Mouse (Mus musculus) splenic B cell, adult 2 months (primary cell): ENCODE results near the gene Syn3.

Source experiments
- DNase-seq: peaks from one replicate; pipeline ENCODE4 v3.0.0-alpha.2; 2011; ENCODE audit warnings: low read depth, low spot score
- H3K27me3 ChIP-seq: 2 replicates; pipeline ENCODE4 v1.6.1; 2012; ENCODE audit warnings: mild to moderate bottlenecking, low read length, moderate library complexity, mixed read lengths; ENCODE audit not compliant: control insufficient read depth, poor library complexity, insufficient read depth, severe bottlenecking
- H3K36me3 ChIP-seq: 2 replicates; pipeline ENCODE4 v1.6.1; 2012; ENCODE audit warnings: mild to moderate bottlenecking, low read length, moderate library complexity, mixed read lengths; ENCODE audit not compliant: control insufficient read depth, poor library complexity, insufficient read depth, severe bottlenecking

Syn3 gene

GRCm38 (mm10) chr10:86270254-86270653 lies 228.4 kb downstream of the Syn3 start:
- Histone ChIP-seq H3K27me3 (no peaks in the 10 kb centered on the region), H3K36me3 (no peaks in the 10 kb centered on the region)
- DNase-seq: no peak

GRCm38 (mm10) chr10:86264618-86265017 lies 234.1 kb downstream of the Syn3 start:
- Histone ChIP-seq H3K36me3 (no peaks in the 10 kb centered on the region), H3K27me3 (no peaks in the 10 kb centered on the region)
- DNase-seq: no peak

- no peak for DNase-seq
- Histone ChIP-seq H3K36me3 (no peaks in the 10 kb centered on the region), H3K27me3 (no peaks in the 10 kb centered on the region)
Measured at GRCm38 (mm10) chr10:86261725-86262124, 237.0 kb downstream of the Syn3 start.

- H3K27me3 ChIP-seq: no peaks in the 10 kb centered on the region
- DNase-seq: no peak
- no peaks in the 10 kb centered on the region for H3K36me3 ChIP-seq
Measured at GRCm38 (mm10) chr10:86258992-86259391, 239.7 kb downstream of the Syn3 start.

GRCm38 (mm10) chr10:86258046-86258445 lies 240.7 kb downstream of the Syn3 start:
- no peak for DNase-seq

GRCm38 (mm10) chr10:86257045-86257444 lies 241.7 kb downstream of the Syn3 start:
- Histone ChIP-seq H3K27me3 (no peaks in the 10 kb centered on the region), H3K36me3 (no peaks in the 10 kb centered on the region)
- no peak for DNase-seq

More at GRCm38 (mm10) chr10:86258046-86258445, 240.7 kb downstream of the Syn3 start:
- Histone ChIP-seq H3K27me3 (no peaks in the 10 kb centered on the region), H3K36me3 (no peaks in the 10 kb centered on the region)

GRCm38 (mm10) chr10:86256221-86256620 lies 242.5 kb downstream of the Syn3 start:
- no peak for DNase-seq
- H3K36me3 ChIP-seq: no peaks in the 10 kb centered on the region
- no peaks in the 10 kb centered on the region for H3K27me3 ChIP-seq

- H3K36me3 ChIP-seq: no peaks in the 10 kb centered on the region
- H3K27me3 ChIP-seq: no peaks in the 10 kb centered on the region
- DNase-seq: no peak
Measured at GRCm38 (mm10) chr10:86250149-86250922, 248.4 kb downstream of the Syn3 start.

GRCm38 (mm10) chr10:86249283-86249682 lies 249.4 kb downstream of the Syn3 start:
- DNase-seq: no peak
- Histone ChIP-seq H3K36me3 (no peaks in the 10 kb centered on the region), H3K27me3 (no peaks in the 10 kb centered on the region)

- no peak for DNase-seq
- no peaks in the 10 kb centered on the region for H3K36me3 ChIP-seq
- no peaks in the 10 kb centered on the region for H3K27me3 ChIP-seq
Measured at GRCm38 (mm10) chr10:86248807-86249206, 249.9 kb downstream of the Syn3 start.

- no peak for DNase-seq
- no peaks in the 10 kb centered on the region for H3K27me3 ChIP-seq
Measured at GRCm38 (mm10) chr10:86248131-86248740, 250.5 kb downstream of the Syn3 start.

GRCm38 (mm10) chr10:86245396-86245795 lies 253.3 kb downstream of the Syn3 start:
- Histone ChIP-seq H3K27me3 (no peaks in the 10 kb centered on the region), H3K36me3 (no peaks in the 10 kb centered on the region)
- DNase-seq: no peak

More at GRCm38 (mm10) chr10:86248131-86248740, 250.5 kb downstream of the Syn3 start:
- H3K36me3 ChIP-seq: no peaks in the 10 kb centered on the region

GRCm38 (mm10) chr10:86243525-86243924 lies 255.2 kb downstream of the Syn3 start:
- Histone ChIP-seq H3K27me3 (no peaks in the 10 kb centered on the region), H3K36me3 (no peaks in the 10 kb centered on the region)
- no peak for DNase-seq

- H3K27me3 ChIP-seq: no peaks in the 10 kb centered on the region
- DNase-seq: no peak
- no peaks in the 10 kb centered on the region for H3K36me3 ChIP-seq
Measured at GRCm38 (mm10) chr10:86242721-86243120, 256.0 kb downstream of the Syn3 start.

GRCm38 (mm10) chr10:86230006-86230405 lies 268.7 kb downstream of the Syn3 start:
- DNase-seq: no peak
- Histone ChIP-seq H3K36me3 (no peaks in the 10 kb centered on the region), H3K27me3 (no peaks in the 10 kb centered on the region)
